Mouse (Mus musculus) stomach, embryonic 14.5 days (tissue): ENCODE data around the gene H2-Ob. TPM values are rescaled to one million over a fixed set of nuclear protein-coding genes. Genes with fewer than 3 reads are reported as not detected.
A peak's percentile ranks its signal among the peaks of the same experiment; 100 is the strongest.

Experiments
- ATAC-seq: fragments of 200-750 bp; cut with Nextera tagmentation; 2 replicates; pipeline ENCODE4 v1.8.0; 2017; ENCODE audit warnings: low read depth, moderate TSS enrichment; ENCODE audit not compliant: insufficient number of reproducible peaks, insufficient read depth, low FRiP score
- H3K27ac ChIP-seq: fragments of 300-500 bp; sonication (generic); 2 replicates; pipeline ENCODE4 v1.5.1; 2014; ENCODE audit warnings: mild to moderate bottlenecking, low read length, moderate library complexity, mixed read lengths
- H3K27me3 ChIP-seq: fragments of 300-500 bp; sonication (generic); 2 replicates; pipeline ENCODE4 v1.6.1; 2014; ENCODE audit warnings: low read length, control low read depth, mixed read lengths; ENCODE audit not compliant: control insufficient read depth, insufficient read depth
- H3K36me3 ChIP-seq: fragments of 300-500 bp; sonication (generic); 2 replicates; pipeline ENCODE4 v1.6.1; 2014; ENCODE audit warnings: mild to moderate bottlenecking, control low read depth, low read length, moderate library complexity, mixed read lengths; ENCODE audit not compliant: control insufficient read depth, insufficient read depth
- H3K4me1 ChIP-seq: fragments of 300-500 bp; sonication (generic); 2 replicates; pipeline ENCODE4 v1.6.1; 2014; ENCODE audit warnings: low read length, control low read depth, mixed read lengths; ENCODE audit not compliant: control insufficient read depth, insufficient read depth
- H3K4me2 ChIP-seq: fragments of 300-500 bp; sonication (generic); replicated peaks from 2 replicates; pipeline ENCODE4 v1.6.1; 2014; ENCODE audit warnings: low read depth, low read length, control low read depth
- H3K4me3 ChIP-seq: fragments of 300-500 bp; sonication (generic); 2 replicates; pipeline ENCODE4 v1.5.1; 2014; ENCODE audit warnings: low read depth, low read length, control low read depth
- H3K9ac ChIP-seq: fragments of 300-500 bp; sonication (generic); replicated peaks from 2 replicates; pipeline ENCODE4 v1.6.1; 2014; ENCODE audit warnings: low read depth, mild to moderate bottlenecking, control low read depth, low read length, moderate library complexity, mixed read lengths
- H3K9me3 ChIP-seq: fragments of 300-500 bp; sonication (generic); 2 replicates; pipeline ENCODE4 v1.6.1; 2016; ENCODE audit warnings: low read depth, low read length, control low read depth; ENCODE audit not compliant: control insufficient read depth
- WGBS: fragments of 180-500 bp; shearing (Covaris S2); extraction: QIAGEN DNeasy Blood & Tissue Kit; methylation state at CpG from one replicate; pipeline ENCODE4 v1.1.7; 2014; 5-methylcytosine and 5-hydroxymethylcytosine counted together
- polyA plus RNA-seq: library from polyadenylated mRNA; unstranded; fragments of >200 nt; fragmentation: Nextera tagmentation; extraction: Ambion mirVana; gene quantifications from 2 replicates; pipeline ENCODE4 v1.2.1, GENCODE M21; 2014

H2-Ob gene
- polyA plus RNA-seq, 1 experiment from 2014 or later: 0.54 TPM

- WGBS: 34% methylated on average over 4 of the region's 4 CpGs
These were observed 47.1 kb downstream of the H2-Ob start for GRCm38 (mm10) chr17:34285848-34286247.

DNA sequence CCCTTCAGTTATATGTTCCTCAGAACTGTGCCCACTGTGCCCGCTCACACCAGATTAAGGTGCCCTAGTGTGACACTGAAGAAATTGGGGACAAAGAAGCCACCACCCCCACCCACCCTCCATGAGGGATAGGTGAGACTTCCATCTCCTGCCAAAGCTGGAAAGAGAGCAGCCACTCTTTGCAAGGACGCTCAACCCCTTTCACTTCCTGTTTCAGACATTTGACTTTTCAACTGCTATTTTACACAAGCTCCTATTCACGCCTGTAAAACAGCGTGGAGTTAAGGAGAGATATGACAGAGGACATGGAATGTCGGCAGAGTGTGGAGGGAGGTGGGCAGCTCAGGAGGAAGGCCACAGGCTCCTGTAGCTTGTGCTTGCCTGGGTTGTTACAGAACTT lies 47.8 kb downstream of the H2-Ob start:
- no peaks in the 10 kb centered on the region for H3K36me3 ChIP-seq
- no peak overlapping the region for H3K4me2 ChIP-seq
- no peak overlapping the region for H3K4me3 ChIP-seq
- H3K27ac ChIP-seq: no peak overlapping the region
- H3K4me1 ChIP-seq: no peaks in the 10 kb centered on the region
- no peaks in the 10 kb centered on the region for H3K27me3 ChIP-seq
- ATAC-seq: no peak
- 84% methylated on average over 5 of the region's 5 CpGs for WGBS
- no peaks in the 10 kb centered on the region for H3K9me3 ChIP-seq
- no peak overlapping the region for H3K9ac ChIP-seq

More at GRCm38 (mm10) chr17:34285848-34286247, 47.1 kb downstream of the H2-Ob start:
- no peak overlapping the region for H3K27ac ChIP-seq
- ATAC-seq: no peak
- H3K36me3 ChIP-seq: no peaks in the 10 kb centered on the region
- no peak overlapping the region for H3K4me3 ChIP-seq
- H3K4me2 ChIP-seq: no peak overlapping the region
- no peak overlapping the region for H3K9ac ChIP-seq
- no peaks in the 10 kb centered on the region for H3K27me3 ChIP-seq
- no peaks in the 10 kb centered on the region for H3K9me3 ChIP-seq
- no peaks in the 10 kb centered on the region for H3K4me1 ChIP-seq

DNA sequence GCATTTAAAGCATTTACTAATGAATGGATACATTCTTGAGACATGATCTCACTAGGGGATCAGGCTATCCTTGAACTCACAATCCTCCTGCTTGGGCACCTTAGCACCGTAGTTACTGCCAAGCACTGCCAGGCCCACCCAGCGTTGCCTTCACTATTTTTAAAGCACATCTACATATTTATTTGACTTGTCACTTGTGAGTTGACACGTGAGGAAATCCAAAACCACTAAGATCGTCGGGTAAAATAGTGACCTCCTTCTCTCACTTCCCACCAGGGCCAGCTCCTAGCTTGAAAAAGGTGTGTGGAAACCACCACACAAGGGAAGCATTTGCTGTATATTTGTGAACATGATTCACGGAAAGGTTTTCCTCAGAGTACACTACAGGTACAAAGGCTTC lies 48.3 kb downstream of the H2-Ob start:
- Histone ChIP-seq H3K9ac (no peak overlapping the region), H3K27ac (no peak overlapping the region), H3K4me2 (no peak overlapping the region), H3K4me1 (no peaks in the 10 kb centered on the region), H3K9me3 (no peaks in the 10 kb centered on the region), H3K36me3 (no peaks in the 10 kb centered on the region), H3K27me3 (no peaks in the 10 kb centered on the region), H3K4me3 (no peak overlapping the region)
- ATAC-seq: no peak
- WGBS: 58% methylated on average over 6 of the region's 6 CpGs

GRCm38 (mm10) chr17:34287648-34288047 lies 48.9 kb downstream of the H2-Ob start, which contains the start of gene H2-Aa:
Gene H2-Aa, minus strand, starts transcription at chr17:34287823.
- Histone ChIP-seq H3K36me3 (no peaks in the 10 kb centered on the region), H3K4me1 (no peaks in the 10 kb centered on the region), H3K4me2 (no peak within 1 kb of the TSS), H3K9ac (no peak within 1 kb of the TSS), H3K27ac (no peak within 1 kb of the TSS), H3K27me3 (no peaks in the 10 kb centered on the region), H3K9me3 (no peaks in the 10 kb centered on the region), H3K4me3 (no peak within 1 kb of the TSS)
- 0 out of 2 replicates have a peak, but pooled peaks have one; percentile 53 for ATAC-seq
- 12% methylated on average over 8 of the region's 8 CpGs for whole genome bisulfite sequencing

- Histone ChIP-seq H3K27me3 (no peaks in the 10 kb centered on the region), H3K4me3 (no peak overlapping the region), H3K9ac (no peak overlapping the region), H3K4me1 (no peaks in the 10 kb centered on the region), H3K27ac (no peak overlapping the region), H3K9me3 (no peaks in the 10 kb centered on the region), H3K36me3 (no peaks in the 10 kb centered on the region), H3K4me2 (no peak overlapping the region)
- no peak for ATAC-seq
- WGBS: 70% methylated on average over 3 of the region's 3 CpGs
These were observed 49.4 kb downstream of the H2-Ob start for GRCm38 (mm10) chr17:34288131-34288530.

DNA sequence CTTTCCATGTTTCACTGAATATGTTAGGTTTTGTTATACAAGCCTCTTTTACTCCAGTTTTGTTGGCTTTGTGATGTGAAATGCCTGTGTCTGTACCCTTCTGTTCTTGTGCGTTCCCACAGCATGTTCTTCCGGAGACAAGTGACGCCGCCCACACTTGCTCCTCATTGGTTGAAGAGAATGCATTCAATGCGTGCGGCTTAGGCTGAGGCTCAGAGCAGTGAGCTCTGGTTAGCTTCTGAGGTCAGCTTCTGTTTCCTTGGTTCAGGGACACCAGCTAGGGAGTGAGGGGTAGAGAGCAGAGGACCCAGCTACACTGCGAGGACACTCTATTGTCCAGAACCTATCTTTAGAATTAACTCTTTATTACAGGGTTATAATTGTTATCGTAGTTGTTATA lies 52.9 kb downstream of the H2-Ob start:
- H3K4me2 ChIP-seq: no peak overlapping the region
- H3K4me3 ChIP-seq: no peak overlapping the region
- H3K4me1 ChIP-seq: no peaks in the 10 kb centered on the region; the same call in 1 of the 2 replicates
- ATAC-seq: peak; percentile 78; the same call in 1 of the 2 replicates
- H3K27me3 ChIP-seq: no peaks in the 10 kb centered on the region
- WGBS: 14% methylated on average over 8 of the region's 8 CpGs
- no peak overlapping the region for H3K9ac ChIP-seq
- H3K36me3 ChIP-seq: no peaks in the 10 kb centered on the region
- H3K9me3 ChIP-seq: no peaks in the 10 kb centered on the region
- no peak overlapping the region for H3K27ac ChIP-seq

DNA sequence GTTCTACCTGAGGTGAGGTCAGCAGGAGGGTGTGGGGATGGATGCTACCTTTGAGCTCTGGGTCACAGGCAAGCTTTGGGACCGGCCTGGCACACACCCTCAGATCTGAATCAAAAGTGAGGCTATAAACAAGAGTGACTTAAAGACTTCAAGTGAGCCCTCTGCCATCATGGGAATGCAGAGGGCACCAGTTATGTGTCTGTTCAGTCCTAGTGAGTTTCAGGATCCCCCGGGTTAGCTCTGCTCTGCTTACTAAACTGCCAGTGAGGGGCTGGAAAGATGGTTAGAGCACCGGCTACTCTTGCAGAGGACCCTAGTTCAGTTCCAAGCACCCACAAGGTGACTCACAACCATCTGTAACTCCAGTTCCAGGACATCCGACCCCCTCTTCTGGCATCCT lies 53.9 kb downstream of the H2-Ob start:
- Histone ChIP-seq H3K27me3 (no peaks in the 10 kb centered on the region), H3K27ac (no peak overlapping the region), H3K9ac (no peak overlapping the region), H3K36me3 (no peaks in the 10 kb centered on the region), H3K4me1 (no peaks in the 10 kb centered on the region; the same call in 1 of the 2 replicates), H3K9me3 (no peaks in the 10 kb centered on the region), H3K4me3 (no peak overlapping the region), H3K4me2 (no peak overlapping the region)
- ATAC-seq: no peak
- 92% methylated on average over 4 of the region's 4 CpGs for WGBS

DNA sequence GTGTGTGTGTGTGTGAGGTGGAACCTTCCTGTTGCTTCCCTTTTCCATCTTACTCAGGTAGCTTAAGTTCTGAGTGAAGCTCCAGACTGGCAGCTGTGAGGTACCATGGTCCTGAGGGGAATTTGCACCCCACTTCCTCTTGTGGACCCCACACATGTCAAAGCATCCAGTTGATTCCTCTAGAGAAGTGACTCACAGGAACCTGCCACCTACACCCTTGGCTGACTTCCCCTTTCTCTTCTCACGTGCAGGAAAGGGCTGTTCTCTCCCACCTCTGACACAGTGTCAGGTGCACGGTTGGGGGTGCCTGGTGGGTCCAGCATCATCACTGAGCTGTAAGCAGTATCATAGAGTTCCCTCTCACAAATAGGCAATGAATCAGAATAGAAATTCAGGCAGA lies 54.8 kb downstream of the H2-Ob start:
- ATAC-seq: no peak
- 53% methylated on average over 2 of the region's 2 CpGs for WGBS

GRCm38 (mm10) chr17:34294249-34294648 lies 55.5 kb downstream of the H2-Ob start:
- H3K4me1 ChIP-seq: no peaks in the 10 kb centered on the region; the same call in 1 of the 2 replicates
- WGBS: 64% methylated on average over 4 of the region's 4 CpGs
- H3K36me3 ChIP-seq: no peaks in the 10 kb centered on the region
- H3K27me3 ChIP-seq: no peaks in the 10 kb centered on the region
- H3K9ac ChIP-seq: no peak overlapping the region
- no peak overlapping the region for H3K27ac ChIP-seq
- ATAC-seq: no peak
- H3K4me2 ChIP-seq: no peak overlapping the region
- H3K9me3 ChIP-seq: no peaks in the 10 kb centered on the region
- no peak overlapping the region for H3K4me3 ChIP-seq

More for the DNA sequence above, 54.8 kb downstream of the H2-Ob start:
- no peak overlapping the region for H3K9ac ChIP-seq
- no peaks in the 10 kb centered on the region for H3K9me3 ChIP-seq
- no peak overlapping the region for H3K27ac ChIP-seq
- no peaks in the 10 kb centered on the region for H3K36me3 ChIP-seq
- H3K4me3 ChIP-seq: no peak overlapping the region
- no peak overlapping the region for H3K4me2 ChIP-seq
- H3K4me1 ChIP-seq: no peaks in the 10 kb centered on the region; the same call in 1 of the 2 replicates
- H3K27me3 ChIP-seq: no peaks in the 10 kb centered on the region
